Mouse (Mus musculus) frontal cortex, adult (tissue): Measurements from ENCODE around the gene Gpr179.
"Not testable (repeated sequence)": the region's sequence is repeated elsewhere in the genome, so short reads cannot be mapped to it uniquely, and the experiment has no call there.

Experiments used
- ATAC-seq: cut with Nextera tagmentation; 2 replicates; pipeline ENCODE4 v1.9.2; 2017; ENCODE audit warnings: mild to moderate bottlenecking, moderate library complexity, mixed read lengths; ENCODE audit not compliant: low TSS enrichment

Gpr179 gene

GRCm38 (mm10) chr11:97321197-97321596 lies 30.7 kb downstream of the Gpr179 start:
- no peak for ATAC-seq

GRCm38 (mm10) chr11:97315504-97316503 lies 36.1 kb downstream of the Gpr179 start, which contains the start of gene Mrpl45:
Gene Mrpl45 (plus strand): TSS chr11:97315716.
- peak; percentile 95 for ATAC-seq

- ATAC-seq: 0 out of 2 replicates have a peak, but pooled peaks have one; percentile 2
Observed at GRCm38 (mm10) chr11:97314751-97315503, 37.0 kb downstream of the Gpr179 start.

GRCm38 (mm10) chr11:97314110-97314509 lies 37.8 kb downstream of the Gpr179 start:
- no peak for ATAC-seq

- not testable (repeated sequence) for ATAC-seq
Observed at GRCm38 (mm10) chr11:97312871-97313270, 39.0 kb downstream of the Gpr179 start.

- peak; percentile 31; the same call in 1 of the 2 replicates for ATAC-seq
Observed at GRCm38 (mm10) chr11:97310895-97311631, 40.8 kb downstream of the Gpr179 start.

GRCm38 (mm10) chr11:97309911-97310571 lies 41.8 kb downstream of the Gpr179 start:
- ATAC-seq: peak; percentile 92

GRCm38 (mm10) chr11:97309451-97309836 lies 42.4 kb downstream of the Gpr179 start:
- ATAC-seq: peak; percentile 36; the same call in 1 of the 2 replicates

GRCm38 (mm10) chr11:97308806-97309450 lies 42.9 kb downstream of the Gpr179 start:
- no peak for ATAC-seq

- ATAC-seq: no peak
Observed at GRCm38 (mm10) chr11:97307294-97308069, 44.4 kb downstream of the Gpr179 start.

- ATAC-seq: no peak
Observed at GRCm38 (mm10) chr11:97304631-97305030, 47.2 kb downstream of the Gpr179 start.

GRCm38 (mm10) chr11:97302231-97302781 lies 49.6 kb downstream of the Gpr179 start:
- ATAC-seq: peak; percentile 16; the same call in 1 of the 2 replicates

- ATAC-seq: no peak
Observed at GRCm38 (mm10) chr11:97301406-97301805, 50.5 kb downstream of the Gpr179 start.

- no peak for ATAC-seq
Observed at GRCm38 (mm10) chr11:97299939-97300338, 51.9 kb downstream of the Gpr179 start.

GRCm38 (mm10) chr11:97296542-97296941 lies 55.3 kb downstream of the Gpr179 start:
- ATAC-seq: no peak

GRCm38 (mm10) chr11:97292731-97293130 lies 59.1 kb downstream of the Gpr179 start:
- no peak for ATAC-seq

GRCm38 (mm10) chr11:97289276-97290230 lies 62.3 kb downstream of the Gpr179 start:
- peak; percentile 62; the same call in 1 of the 2 replicates for ATAC-seq

- no peak for ATAC-seq
Observed at GRCm38 (mm10) chr11:97287643-97288042, 64.2 kb downstream of the Gpr179 start.
